Mouse (Mus musculus) NIH3T3 (cell line): ENCODE data around the gene Fgr.

Experiments used
- DNase-seq: peaks from one replicate; pipeline ENCODE4 v3.0.0-alpha.2; 2012; ENCODE audit warnings: low read depth

Gene Fgr

GRCm38 (mm10) chr4:132973814-132974398 lies at the start of gene Fgr:
TSS of gene Fgr (plus strand) at chr4:132974095.
- no peak for DNase-seq

- DNase-seq, result peak; percentile 38
Measured at GRCm38 (mm10) chr4:132926520-132926919, 47.4 kb upstream of the Fgr start.

GRCm38 (mm10) chr4:132930784-132931183 lies 43.1 kb upstream of the Fgr start:
- peak; percentile 81 for DNase-seq

GRCm38 (mm10) chr4:132932752-132933404 lies 41.0 kb upstream of the Fgr start:
- DNase-seq, result no peak

GRCm38 (mm10) chr4:132934639-132935038 lies 39.3 kb upstream of the Fgr start:
- no peak for DNase-seq

- peak; percentile 75 for DNase-seq
Measured at GRCm38 (mm10) chr4:132938181-132938941, 35.5 kb upstream of the Fgr start.

GRCm38 (mm10) chr4:132939421-132940127 lies 34.3 kb upstream of the Fgr start:
- peak; percentile 47 for DNase-seq

- no peak for DNase-seq
Measured at GRCm38 (mm10) chr4:132941012-132941729, 32.7 kb upstream of the Fgr start.

GRCm38 (mm10) chr4:132943088-132943487 lies 30.8 kb upstream of the Fgr start:
- no peak for DNase-seq

GRCm38 (mm10) chr4:132944106-132944505 lies 29.8 kb upstream of the Fgr start:
- no peak for DNase-seq

GRCm38 (mm10) chr4:132944776-132945175 lies 29.1 kb upstream of the Fgr start:
- DNase-seq, result peak; percentile 40

- DNase-seq, result peak; percentile 92
Measured at GRCm38 (mm10) chr4:132945261-132946046, 28.4 kb upstream of the Fgr start.

- peak; percentile 79 for DNase-seq
Measured at GRCm38 (mm10) chr4:132946047-132947001, 27.6 kb upstream of the Fgr start.

GRCm38 (mm10) chr4:132949882-132950532 lies 23.9 kb upstream of the Fgr start:
- DNase-seq, result no peak

- no peak for DNase-seq
Measured at GRCm38 (mm10) chr4:132950999-132951398, 22.9 kb upstream of the Fgr start.

- DNase-seq, result no peak
Measured at GRCm38 (mm10) chr4:132954530-132955394, 19.1 kb upstream of the Fgr start.

GRCm38 (mm10) chr4:132955395-132955791 lies 18.5 kb upstream of the Fgr start:
- DNase-seq, result no peak
